Mouse (Mus musculus) adrenal gland, adult 18-20 months (tissue): Measurements from ENCODE around the gene B3gnt6. TPM values are rescaled to one million over a fixed set of nuclear protein-coding genes. Genes with fewer than 3 reads are reported as not detected.

Source experiments
- DNase-seq, 2 experiments: peaks; one replicate each; pipeline ENCODE4 v3.0.0; 2021 to 2022; ENCODE audit warnings: low spot score in 2 of 2
- total RNA-seq, 2 experiments: library from RNA; stranded (reverse); gene quantifications; 1 replicate in 1 of 2; 2 replicates in 1 of 2; pipeline ENCODE4 v1.2.3; 2021

B3gnt6 gene
- total RNA-seq, 2 experiments from 2014 or later = 2.8 TPM; not detected in 1

GRCm38 (mm10) chr7:98150525-98150924, 48.8 kb downstream of the B3gnt6 start:
- DNase-seq = no peak

- no peak for DNase-seq
These were observed 49.5 kb downstream of the B3gnt6 start for GRCm38 (mm10) chr7:98149802-98150201.

- DNase-seq = no peak
These were observed 50.4 kb downstream of the B3gnt6 start for GRCm38 (mm10) chr7:98148721-98149407.

- DNase-seq = peak in 1 of 2 experiments; percentile 37
These were observed 51.5 kb downstream of the B3gnt6 start for GRCm38 (mm10) chr7:98147766-98148165.

- no peak for DNase-seq
These were observed 52.8 kb downstream of the B3gnt6 start for GRCm38 (mm10) chr7:98146447-98146845.

- no peak for DNase-seq
These were observed 53.3 kb downstream of the B3gnt6 start for GRCm38 (mm10) chr7:98145842-98146446.

GRCm38 (mm10) chr7:98145402-98145801, 53.9 kb downstream of the B3gnt6 start, which contains the start of gene Omp:
Gene Omp (minus strand): TSS chr7:98145502.
- DNase-seq = no peak

- DNase-seq = no peak
These were observed 56.6 kb downstream of the B3gnt6 start for GRCm38 (mm10) chr7:98142648-98143047.

Other genes with a start within 250 kb of the B3gnt6 start
- gene Myo7a, start 80.0 kb downstream of the B3gnt6 start, total RNA-seq = 100 to 1,000 TPM; 117 to 127 TPM
- 1 to 10 TPM in 1 of 2 experiments, not detected in 1; 4.4 TPM for gene Omp, start 54.0 kb downstream of the B3gnt6 start, total RNA-seq
- gene Capn5, start 21.2 kb downstream of the B3gnt6 start, total RNA-seq = 1 to 10 TPM; 4.2 to 4.6 TPM
- gene Acer3, start 121.7 kb upstream of the B3gnt6 start, total RNA-seq = 10 to 100 TPM; 11.7 to 12.9 TPM
- gene Tsku, start 161.8 kb upstream of the B3gnt6 start, total RNA-seq = 10 to 100 TPM; 16.7 to 16.9 TPM
- not detected for gene Gucy2d, start 240.9 kb upstream of the B3gnt6 start, total RNA-seq